Mouse (Mus musculus) limb, embryonic 11.5 days (tissue): Measurements from ENCODE around the gene E2f2. TPM values are rescaled to one million over a fixed set of nuclear protein-coding genes. Genes with fewer than 3 reads are reported as not detected.

Source experiments
- ATAC-seq: fragments of 200-750 bp; cut with Nextera tagmentation; 2 replicates; pipeline ENCODE4 v1.8.0; 2017; ENCODE audit warnings: low read depth; ENCODE audit not compliant: insufficient number of reproducible peaks, low FRiP score, low TSS enrichment
- DNase-seq: peaks from one replicate; pipeline ENCODE4 v3.0.0-alpha.2; 2015; ENCODE audit warnings: low spot score
- H3K27ac ChIP-seq: fragments of 300-500 bp; sonication (generic); replicated peaks from 2 replicates; pipeline ENCODE4 v1.5.1; 2014; ENCODE audit warnings: low read depth, mild to moderate bottlenecking, low read length
- H3K27me3 ChIP-seq: fragments of 300-500 bp; sonication (generic); 2 replicates; pipeline ENCODE4 v1.6.1; 2014; ENCODE audit warnings: mild to moderate bottlenecking, low read length, mixed read lengths; ENCODE audit not compliant: control insufficient read depth, insufficient read depth
- H3K36me3 ChIP-seq: fragments of 300-500 bp; sonication (generic); 2 replicates; pipeline ENCODE4 v1.6.1; 2014; ENCODE audit warnings: mild to moderate bottlenecking, low read length, moderate library complexity, mixed read lengths; ENCODE audit not compliant: control insufficient read depth, insufficient read depth
- H3K4me1 ChIP-seq: fragments of 300-500 bp; sonication (generic); 2 replicates; pipeline ENCODE4 v1.6.1; 2014; ENCODE audit warnings: low read length, mixed read lengths; ENCODE audit not compliant: control insufficient read depth, insufficient read depth
- H3K4me2 ChIP-seq: fragments of 300-500 bp; sonication (generic); 2 replicates; pipeline ENCODE4 v1.6.1; 2014; ENCODE audit warnings: low read depth, mild to moderate bottlenecking, moderate library complexity; ENCODE audit not compliant: severe bottlenecking
- H3K4me3 ChIP-seq: fragments of 300-500 bp; sonication (generic); 2 replicates; pipeline ENCODE4 v1.5.1; 2014; ENCODE audit warnings: low read depth, low read length
- H3K9ac ChIP-seq: fragments of 300-500 bp; sonication (generic); 2 replicates; pipeline ENCODE4 v1.6.1; 2014; ENCODE audit warnings: mild to moderate bottlenecking, low read length
- H3K9me3 ChIP-seq: fragments of 300-500 bp; sonication (generic); 2 replicates; pipeline ENCODE4 v1.6.1; 2016; ENCODE audit warnings: low read length; ENCODE audit not compliant: control insufficient read depth
- WGBS: fragments of 180-500 bp; shearing (Covaris S2); extraction: QIAGEN DNeasy Blood & Tissue Kit; methylation state at CpG from one replicate; pipeline ENCODE4 v1.1.7; 2014; 5-methylcytosine and 5-hydroxymethylcytosine counted together
- polyA plus RNA-seq: library from polyadenylated mRNA; unstranded; fragments of >200 nt; fragmentation: Nextera tagmentation; extraction: Ambion mirVana; gene quantifications from 2 replicates; pipeline ENCODE4 v1.2.1, GENCODE M21; 2014

Gene E2f2
- polyA plus RNA-seq, 1 experiment from 2014 or later = 5.7 TPM

- H3K9me3 ChIP-seq = no peaks in the 10 kb centered on the region
- H3K4me1 ChIP-seq = peaks cover 8% of the 10 kb centered on the region
- 13% methylated on average over 23 of the region's 23 CpGs for WGBS
- 0 out of 2 replicates have a peak, but pooled peaks cover 1% of the 10 kb centered on the region for H3K36me3 ChIP-seq
- ATAC-seq (peak; percentile 53), DNase-seq (peak; percentile 65)
- H3K4me2 ChIP-seq = peak overlapping the region; percentile 35; the same call in 1 of the 2 replicates
- peak overlapping the region; percentile 24; the same call in 1 of the 2 replicates for H3K9ac ChIP-seq
- no peak overlapping the region for H3K27ac ChIP-seq
- peak overlapping the region; percentile 22 for H3K4me3 ChIP-seq
- peaks cover 2% of the 10 kb centered on the region; the same call in 1 of the 2 replicates for H3K27me3 ChIP-seq
Measured at GRCm38 (mm10) chr4:136180408-136181330, 8.5 kb downstream of the E2f2 start.

GRCm38 (mm10) chr4:136181367-136181766 lies 9.2 kb downstream of the E2f2 start:
- Histone ChIP-seq H3K4me2 (0 out of 2 replicates have a peak overlapping the region, but pooled peaks have one; percentile 4), H3K27ac (no peak overlapping the region), H3K9ac (no peak overlapping the region), H3K4me3 (no peak overlapping the region), H3K36me3 (0 out of 2 replicates have a peak, but pooled peaks cover 2% of the 10 kb centered on the region), H3K27me3 (peaks cover 2% of the 10 kb centered on the region; the same call in 1 of the 2 replicates), H3K9me3 (no peaks in the 10 kb centered on the region), H3K4me1 (peaks cover 4% of the 10 kb centered on the region; the same call in 1 of the 2 replicates)
- DNase-seq (no peak), ATAC-seq (no peak)
- WGBS = 27% methylated on average over 12 of the region's 12 CpGs

- DNase-seq = no peak
- Histone ChIP-seq H3K9ac (no peak overlapping the region), H3K27me3 (peaks cover 2% of the 10 kb centered on the region; the same call in 1 of the 2 replicates), H3K4me1 (no peaks in the 10 kb centered on the region), H3K4me3 (no peak overlapping the region), H3K9me3 (no peaks in the 10 kb centered on the region), H3K4me2 (no peak overlapping the region), H3K36me3 (0 out of 2 replicates have a peak, but pooled peaks cover 2% of the 10 kb centered on the region), H3K27ac (no peak overlapping the region)
- WGBS = 80% methylated on average over 9 of the region's 9 CpGs
- ATAC-seq = no peak
Measured at GRCm38 (mm10) chr4:136185375-136185774, 13.2 kb downstream of the E2f2 start.

GRCm38 (mm10) chr4:136186315-136186714 lies 14.1 kb downstream of the E2f2 start:
- DNase-seq (no peak), ATAC-seq (no peak)
- H3K27me3 ChIP-seq = no peaks in the 10 kb centered on the region
- no peak overlapping the region for H3K4me3 ChIP-seq
- no peaks in the 10 kb centered on the region for H3K4me1 ChIP-seq
- no peak overlapping the region for H3K4me2 ChIP-seq
- H3K9me3 ChIP-seq = no peaks in the 10 kb centered on the region
- peaks cover 4% of the 10 kb centered on the region; the same call in 1 of the 2 replicates for H3K36me3 ChIP-seq
- H3K27ac ChIP-seq = no peak overlapping the region
- H3K9ac ChIP-seq = no peak overlapping the region
- WGBS = 81% methylated on average over 8 of the region's 8 CpGs

- Histone ChIP-seq H3K4me3 (no peak overlapping the region), H3K36me3 (peaks cover 6% of the 10 kb centered on the region; the same call in 1 of the 2 replicates), H3K4me1 (no peaks in the 10 kb centered on the region), H3K27me3 (no peaks in the 10 kb centered on the region), H3K9ac (no peak overlapping the region), H3K4me2 (no peak overlapping the region), H3K9me3 (no peaks in the 10 kb centered on the region), H3K27ac (no peak overlapping the region)
- WGBS = 90% methylated on average over 23 of the region's 23 CpGs
- ATAC-seq (no peak), DNase-seq (no peak)
Measured at GRCm38 (mm10) chr4:136186739-136187472, 14.7 kb downstream of the E2f2 start.

- no peak overlapping the region for H3K9ac ChIP-seq
- H3K36me3 ChIP-seq = peaks cover 8% of the 10 kb centered on the region; the same call in 1 of the 2 replicates
- DNase-seq (no peak), ATAC-seq (no peak)
- no peak overlapping the region for H3K27ac ChIP-seq
- no peaks in the 10 kb centered on the region for H3K27me3 ChIP-seq
- no peak overlapping the region for H3K4me3 ChIP-seq
- no peaks in the 10 kb centered on the region for H3K9me3 ChIP-seq
- H3K4me2 ChIP-seq = no peak overlapping the region
- H3K4me1 ChIP-seq = no peaks in the 10 kb centered on the region
- 83% methylated on average over 6 of the region's 6 CpGs for WGBS
Measured at GRCm38 (mm10) chr4:136188973-136189737, 17.0 kb downstream of the E2f2 start.

- DNase-seq = no peak
- Histone ChIP-seq H3K9me3 (no peaks in the 10 kb centered on the region), H3K4me3 (no peak overlapping the region), H3K27ac (no peak overlapping the region), H3K27me3 (no peaks in the 10 kb centered on the region), H3K4me1 (no peaks in the 10 kb centered on the region), H3K4me2 (no peak overlapping the region), H3K36me3 (peaks cover 8% of the 10 kb centered on the region; the same call in 1 of the 2 replicates), H3K9ac (no peak overlapping the region)
- WGBS = 84% methylated on average over 8 of the region's 8 CpGs
- no peak for ATAC-seq
Measured at GRCm38 (mm10) chr4:136189912-136190311, 17.7 kb downstream of the E2f2 start.
